Mouse (Mus musculus) CH12.LX (cell line): ENCODE measurements around the gene Olfr15. TPM values are rescaled to one million over a fixed set of nuclear protein-coding genes. Genes with fewer than 3 reads are reported as not detected.

Source experiments
- DNase-seq: peaks from one replicate; pipeline ENCODE4 v3.0.0-alpha.2; 2013; ENCODE audit errors: extremely low read depth
- H3K27ac ChIP-seq: 2 replicates; pipeline ENCODE4 v1.5.1; 2012; ENCODE audit warnings: low read depth, mild to moderate bottlenecking, control low read depth, moderate library complexity; ENCODE audit not compliant: insufficient read depth
- H3K27me3 ChIP-seq: replicated peaks from 2 replicates; pipeline ENCODE3; 2012; ENCODE audit warnings: inconsistent platforms
- H3K36me3 ChIP-seq, 2 experiments: replicated peaks in 1 of 2; 2 replicates each; pipeline versions ENCODE3 to v1.6.1; 2012; ENCODE audit warnings: inconsistent platforms in 1 of 2, low read length in 1 of 2, mild to moderate bottlenecking in 1 of 2, mixed read lengths in 1 of 2, moderate library complexity in 1 of 2; ENCODE audit not compliant: control insufficient read depth in 1 of 2, insufficient read depth in 1 of 2
- H3K4me1 ChIP-seq, 2 experiments: 2 replicates each; pipeline ENCODE4 v1.6.1; 2012; ENCODE audit warnings: inconsistent platforms in 1 of 2, moderate library complexity in 1 of 2; ENCODE audit not compliant: insufficient read depth in 2 of 2, control insufficient read depth in 1 of 2
- H3K4me2 ChIP-seq: 2 replicates; pipeline ENCODE4 v1.6.1; 2012; ENCODE audit warnings: low read depth, mild to moderate bottlenecking, control low read depth; ENCODE audit not compliant: poor library complexity, insufficient read depth, severe bottlenecking
- H3K4me3 ChIP-seq, 3 experiments: fragments of 150-350 bp in 1 of 3; sonication (generic) in 1 of 3; replicated peaks in 1 of 3; 2 replicates each; pipeline versions ENCODE3 to v1.5.1; 2011 to 2012; ENCODE audit warnings: low read depth in 2 of 3, low read length in 2 of 3, mild to moderate bottlenecking in 2 of 3, moderate library complexity in 2 of 3, control low read depth in 1 of 3, improper control_type of control experiment in 1 of 3, inconsistent platforms in 1 of 3, mixed read lengths in 1 of 3; ENCODE audit not compliant: poor library complexity in 1 of 3
- H3K79me2 ChIP-seq: replicated peaks from 2 replicates; pipeline ENCODE4 v1.6.1; 2012; ENCODE audit warnings: mild to moderate bottlenecking, moderate library complexity; ENCODE audit not compliant: control insufficient read depth, poor library complexity, insufficient read depth, severe bottlenecking; ENCODE audit errors: extremely low read depth
- H3K9ac ChIP-seq: 2 replicates; pipeline ENCODE4 v1.6.1; 2012; ENCODE audit warnings: low read depth, mild to moderate bottlenecking, control low read depth, moderate library complexity; ENCODE audit not compliant: insufficient read depth
- H3K9me3 ChIP-seq: replicated peaks from 2 replicates; pipeline ENCODE3; 2012; ENCODE audit warnings: low read length, inconsistent platforms, mixed read lengths
- BHLHE40 ChIP-seq: IDR thresholded peaks from 2 replicates; pipeline ENCODE4 v1.6.1; 2011; ENCODE audit warnings: mild to moderate bottlenecking, low read depth, low read length, improper control_type of control experiment
- CHD2 ChIP-seq: IDR thresholded peaks from 2 replicates; pipeline ENCODE4 v1.6.1; 2011; ENCODE audit warnings: low read length, improper control_type of control experiment
- E2F4 ChIP-seq: IDR thresholded peaks from 2 replicates; pipeline ENCODE4 v1.6.1; 2011; ENCODE audit warnings: low read depth, low read length, improper control_type of control experiment; ENCODE audit not compliant: insufficient replicate concordance
- EP300 ChIP-seq: IDR thresholded peaks from 2 replicates; pipeline ENCODE4 v1.6.1; 2011; ENCODE audit warnings: low read length, improper control_type of control experiment
- ETS1 ChIP-seq: conservative IDR thresholded peaks from 2 replicates; pipeline ENCODE4 v1.6.1; 2012; ENCODE audit warnings: low read depth, mild to moderate bottlenecking, inconsistent platforms, low read length, improper control_type of control experiment, moderate library complexity
- GABPA ChIP-seq: IDR thresholded peaks from 2 replicates; pipeline ENCODE4 v1.6.1; 2012; ENCODE audit warnings: low read depth, low read length, improper control_type of control experiment, inconsistent platforms; ENCODE audit not compliant: insufficient replicate concordance
- MAFK ChIP-seq: IDR thresholded peaks from 2 replicates; pipeline ENCODE4 v1.6.1; 2011; ENCODE audit warnings: low read length, improper control_type of control experiment; ENCODE audit not compliant: insufficient replicate concordance
- MAX ChIP-seq: IDR thresholded peaks from 2 replicates; pipeline ENCODE4 v1.6.1; 2011; ENCODE audit warnings: low read length, improper control_type of control experiment
- MAZ ChIP-seq: IDR thresholded peaks from 2 replicates; pipeline ENCODE4 v1.6.1; 2012; ENCODE audit warnings: low read depth, mild to moderate bottlenecking, inconsistent platforms, low read length, improper control_type of control experiment, moderate library complexity
- MEF2A ChIP-seq: IDR thresholded peaks from 2 replicates; pipeline ENCODE4 v1.6.1; 2014; ENCODE audit warnings: low read depth, mild to moderate bottlenecking, inconsistent platforms, low read length, improper control_type of control experiment, borderline replicate concordance
- MXI1 ChIP-seq: IDR thresholded peaks from 2 replicates; pipeline ENCODE4 v1.6.1; 2011; ENCODE audit warnings: mild to moderate bottlenecking, low read depth, low read length, improper control_type of control experiment
- NELFE ChIP-seq: IDR thresholded peaks from 2 replicates; pipeline ENCODE4 v1.6.1; 2011; ENCODE audit warnings: low read depth, low read length, improper control_type of control experiment
- PAX5 ChIP-seq: IDR thresholded peaks from 2 replicates; pipeline ENCODE4 v1.6.1; 2012; ENCODE audit warnings: low read length, inconsistent platforms, mixed read lengths
- POLR2A ChIP-seq: IDR thresholded peaks from 2 replicates; pipeline ENCODE4 v1.6.1; 2011; ENCODE audit warnings: low read depth, mild to moderate bottlenecking, improper control_type of control experiment, low read length
- POLR2AphosphoS2 ChIP-seq: IDR thresholded peaks from 2 replicates; pipeline ENCODE4 v1.6.1; 2011; ENCODE audit warnings: low read depth, low read length, improper control_type of control experiment
- RCOR1 ChIP-seq: conservative IDR thresholded peaks from 2 replicates; pipeline ENCODE4 v1.6.1; 2012; ENCODE audit warnings: low read depth, mild to moderate bottlenecking, inconsistent platforms, low read length, improper control_type of control experiment
- TBP ChIP-seq: conservative IDR thresholded peaks from 2 replicates; pipeline ENCODE4 v1.6.1; 2011; ENCODE audit warnings: low read depth, low read length, improper control_type of control experiment
- TCF12 ChIP-seq: IDR thresholded peaks from 2 replicates; pipeline ENCODE4 v1.6.1; 2014; ENCODE audit warnings: low read depth, mild to moderate bottlenecking, inconsistent platforms, low read length, improper control_type of control experiment
- UBTF ChIP-seq: IDR thresholded peaks from 2 replicates; pipeline ENCODE4 v1.6.1; 2012; ENCODE audit warnings: low read depth, mild to moderate bottlenecking, inconsistent platforms, low read length, improper control_type of control experiment, moderate library complexity
- USF1 ChIP-seq: IDR thresholded peaks from 2 replicates; pipeline ENCODE4 v1.6.1; 2014; ENCODE audit warnings: low read depth, mild to moderate bottlenecking, inconsistent platforms, low read length, improper control_type of control experiment
- USF2 ChIP-seq: conservative IDR thresholded peaks from 2 replicates; pipeline ENCODE4 v1.6.1; 2011; ENCODE audit warnings: low read depth, low read length, improper control_type of control experiment
- ZC3H11A ChIP-seq: IDR thresholded peaks from 2 replicates; pipeline ENCODE4 v1.6.1; 2012; ENCODE audit warnings: low read depth, mild to moderate bottlenecking, inconsistent platforms, low read length, improper control_type of control experiment
- ZKSCAN1 ChIP-seq: IDR thresholded peaks from 2 replicates; pipeline ENCODE4 v1.6.1; 2012; ENCODE audit warnings: low read depth, inconsistent platforms, low read length, improper control_type of control experiment, borderline replicate concordance
- ZMIZ1 ChIP-seq: IDR thresholded peaks from 2 replicates; pipeline ENCODE4 v1.6.1; 2012; ENCODE audit warnings: low read depth, mild to moderate bottlenecking, inconsistent platforms, low read length, improper control_type of control experiment
- dilution Hi-C: fragments of 300-500 bp; cut with MboI; formaldehyde crosslinking; loops from 2 replicates; pipeline ENCODE4 v1.14.3; 2020; ENCODE audit warnings: low sequenced_read_pairs; ENCODE audit not compliant: extremely low pct_unique_long_range_greater_than_20kb, extremely low pct_ligation_motif_present
- in situ Hi-C: fragments of 300-500 bp; cut with MboI; formaldehyde crosslinking; loops from 3 replicates; pipeline ENCODE4 v1.14.3; 2019; ENCODE audit warnings: low sequenced_read_pairs, low pct_ligation_motif_present, low pct_unique_long_range_greater_than_20kb, mixed read lengths
- polyA plus RNA-seq: library from polyadenylated mRNA; unstranded; fragments of >175 nt; gene quantifications from 2 replicates; pipeline ENCODE4 v1.2.1, GENCODE M21; 2012; ENCODE audit warnings: low read depth; ENCODE audit not compliant: insufficient read length
- total RNA-seq, 2 experiments: library from RNA; depleted of rRNA; stranded (reverse); fragments of 300-350 nt in 1 of 2; fragments of >200 nt in 1 of 2; gene quantifications; 2 replicates each; pipeline ENCODE4 v1.2.3; 2012 to 2014

Gene Olfr15
- total and polyA plus RNA-seq, 3 experiments: not detected

- Histone ChIP-seq H3K27me3 (no peaks in the 10 kb centered on the region), H3K27ac (no peak overlapping the region), H3K9ac (no peak overlapping the region), H3K4me2 (no peak overlapping the region), H3K9me3 (peaks cover 3% of the 10 kb centered on the region)
- peak; percentile 35 for DNase-seq
- dilution Hi-C loops: no loop called here
- TF ChIP-seq EP300 (peak; percentile 42; the same call in 1 of the 2 replicates), NELFE (no peak), BHLHE40 (0 out of 2 replicates have a peak, but pooled peaks have one; percentile 12)
- TF ChIP-seq, all 38 proteins: peak for 2
- H3K4me3 ChIP-seq: no peak overlapping the region
- in situ Hi-C loops: no loop called here
- H3K36me3 ChIP-seq: no peaks in the 10 kb centered on the region
- no peaks in the 10 kb centered on the region for H3K79me2 ChIP-seq
- peaks cover 0 to 13% of the 10 kb centered on the region in 2 experiments; a peak in 1 of 4 replicates for H3K4me1 ChIP-seq
Observed at GRCm38 (mm10) chr16:3820202-3820601, 10.5 kb upstream of the Olfr15 start.

GRCm38 (mm10) chr16:3828021-3828420 is 2.7 kb upstream of the Olfr15 start:
- Histone ChIP-seq H3K4me2 (no peak overlapping the region), H3K4me3 (no peak overlapping the region), H3K4me1 (no peaks in the 10 kb centered on the region), H3K36me3 (no peaks in the 10 kb centered on the region), H3K79me2 (no peaks in the 10 kb centered on the region), H3K9me3 (peaks cover 3% of the 10 kb centered on the region), H3K27me3 (no peaks in the 10 kb centered on the region), H3K9ac (no peak overlapping the region), H3K27ac (no peak overlapping the region)
- in situ Hi-C loops (loop anchor here (25.0 kb wide), 1 partner anchor 459 kb away; no protein-coding TSS in a partner anchor), dilution Hi-C loops (no loop called here)
- no peak for DNase-seq
- TF ChIP-seq BHLHE40 (no peak), MEF2A (no peak), UBTF (no peak), MAX (no peak), PAX5 (no peak), E2F4 (no peak), POLR2A (no peak), MXI1 (no peak), GABPA (no peak), ZC3H11A (no peak), CHD2 (no peak), ZKSCAN1 (no peak)

GRCm38 (mm10) chr16:3829727-3830126 is 951 bp upstream of the Olfr15 start:
- Histone ChIP-seq H3K79me2 (no peaks in the 10 kb centered on the region), H3K9ac (no peak overlapping the region), H3K27ac (no peak overlapping the region), H3K27me3 (no peaks in the 10 kb centered on the region), H3K4me1 (no peaks in the 10 kb centered on the region), H3K36me3 (no peaks in the 10 kb centered on the region), H3K4me3 (no peak overlapping the region), H3K9me3 (peaks cover 3% of the 10 kb centered on the region), H3K4me2 (no peak overlapping the region)
- in situ Hi-C loops: loop anchor here (25.0 kb wide), 1 partner anchor 458 kb away; no protein-coding TSS in a partner anchor
- no peak for TF ChIP-seq PAX5
- TF ChIP-seq BHLHE40: no peak
- TF ChIP-seq MXI1: no peak
- no peak for TF ChIP-seq USF2
- no peak for TF ChIP-seq MAFK
- TF ChIP-seq USF1: no peak
- TF ChIP-seq TBP: no peak
- no peak for TF ChIP-seq ZMIZ1
- no peak for TF ChIP-seq POLR2A
- no peak for TF ChIP-seq MAZ
- no peak for TF ChIP-seq POLR2AphosphoS2
- no peak for TF ChIP-seq ZC3H11A
- no peak for TF ChIP-seq CHD2
- TF ChIP-seq ETS1: no peak
- TF ChIP-seq ZKSCAN1: no peak
- no peak for TF ChIP-seq RCOR1
- TF ChIP-seq TCF12: no peak
- dilution Hi-C loops: no loop called here
- DNase-seq: no peak
